Mouse (Mus musculus): ENCODE measurements around the gene Tgif1.

- TF ChIP-seq CTCF (IDR thresholded peaks at IDR 0.05; ENCODE audit: borderline replicate concordance, control insufficient read depth, extremely low read depth, insufficient read depth, low read length, poor library complexity) (no peak), POLR2A (IDR thresholded peaks at IDR 0.05; ENCODE audit: control insufficient read depth, extremely low read depth, insufficient read depth, low read length, poor library complexity) (no peak)
These were observed 23.2 kb downstream of the Tgif1 start for GRCm38 (mm10) chr17:70829943-70830715.
